Mouse (Mus musculus) thymus, adult 2 months (tissue): ENCODE results near the gene Pabpn1l. TPM values are rescaled to one million over a fixed set of nuclear protein-coding genes. Genes with fewer than 3 reads are reported as not detected.

Source experiments
- DNase-seq: peaks from one replicate; pipeline ENCODE4 v3.0.0; 2021
- H3K27ac ChIP-seq: fragments of 200-500 bp; 2 replicates; pipeline ENCODE4 v1.5.1; 2012; ENCODE audit warnings: low read length, control low read depth; ENCODE audit not compliant: control insufficient read depth, insufficient read depth
- H3K27me3 ChIP-seq: fragments of 200-500 bp; 2 replicates; pipeline ENCODE4 v1.6.1; 2012; ENCODE audit warnings: mild to moderate bottlenecking, low read length, moderate library complexity, mixed read lengths; ENCODE audit not compliant: control insufficient read depth, insufficient read depth
- H3K36me3 ChIP-seq: fragments of 200-500 bp; 2 replicates; pipeline ENCODE4 v1.6.1; 2012; ENCODE audit warnings: mild to moderate bottlenecking, low read length, moderate library complexity; ENCODE audit not compliant: control insufficient read depth, insufficient read depth
- H3K4me1 ChIP-seq: fragments of 200-500 bp; replicated peaks from 2 replicates; pipeline ENCODE4 v1.6.1; 2012; ENCODE audit warnings: low read length; ENCODE audit not compliant: control insufficient read depth, insufficient read depth
- H3K4me3 ChIP-seq: fragments of 200-500 bp; 2 replicates; pipeline ENCODE4 v1.5.1; 2012; ENCODE audit warnings: mild to moderate bottlenecking, low read length, control low read depth, moderate library complexity; ENCODE audit not compliant: control insufficient read depth, insufficient read depth
- CTCF ChIP-seq: fragments of 200-500 bp; IDR thresholded peaks from 2 replicates; pipeline ENCODE4 v1.5.1; 2012; ENCODE audit warnings: mild to moderate bottlenecking, control low read depth, low read length, moderate library complexity, borderline replicate concordance; ENCODE audit not compliant: control insufficient read depth, poor library complexity, insufficient read depth; ENCODE audit errors: extremely low read depth
- POLR2A ChIP-seq: fragments of 200-500 bp; IDR thresholded peaks from 2 replicates; pipeline ENCODE4 v1.6.1; 2012; ENCODE audit warnings: mild to moderate bottlenecking, low read length, control low read depth, moderate library complexity; ENCODE audit not compliant: control insufficient read depth, poor library complexity, insufficient read depth; ENCODE audit errors: extremely low read depth
- WGBS: fragments of 180-500 bp; shearing (Covaris S2); methylation state at CpG from one replicate; pipeline ENCODE4 v1.1.7; 2018; 5-methylcytosine and 5-hydroxymethylcytosine counted together
- polyA plus RNA-seq: library from polyadenylated mRNA; depleted of rRNA; stranded (reverse); fragments of >200 nt; gene quantifications from 2 replicates; pipeline ENCODE4 v1.2.3, GENCODE M21; 2012

The Pabpn1l gene
- polyA plus RNA-seq, 1 experiment, result 0.20 TPM

- TF ChIP-seq CTCF (no peak), POLR2A (no peak)
- DNase-seq, result no peak
- peaks cover 59% of the 10 kb centered on the region for H3K36me3 ChIP-seq
- H3K4me1 ChIP-seq, result no peaks in the 10 kb centered on the region
- no peak overlapping the region for H3K27ac ChIP-seq
- no peak overlapping the region for H3K4me3 ChIP-seq
- H3K27me3 ChIP-seq, result no peaks in the 10 kb centered on the region
- WGBS, result 97% methylated on average over 15 of the region's 15 CpGs
These were observed 18.9 kb upstream of the Pabpn1l start for GRCm38 (mm10) chr8:122641406-122641805.

GRCm38 (mm10) chr8:122640825-122641224 lies 18.3 kb upstream of the Pabpn1l start:
- H3K27me3 ChIP-seq, result no peaks in the 10 kb centered on the region
- no peak overlapping the region for H3K27ac ChIP-seq
- H3K4me3 ChIP-seq, result no peak overlapping the region
- H3K36me3 ChIP-seq, result peaks cover 56% of the 10 kb centered on the region
- WGBS, result 99% methylated on average over 4 of the region's 4 CpGs
- no peaks in the 10 kb centered on the region for H3K4me1 ChIP-seq
- no peak for TF ChIP-seq CTCF
- no peak for TF ChIP-seq POLR2A
- DNase-seq, result no peak

GRCm38 (mm10) chr8:122639521-122640248 lies 17.1 kb upstream of the Pabpn1l start:
- Histone ChIP-seq H3K27me3 (no peaks in the 10 kb centered on the region), H3K4me1 (no peaks in the 10 kb centered on the region), H3K27ac (no peak overlapping the region), H3K36me3 (peaks cover 57% of the 10 kb centered on the region), H3K4me3 (no peak overlapping the region)
- DNase-seq, result no peak
- no peak for TF ChIP-seq CTCF
- no peak for TF ChIP-seq POLR2A
- WGBS, result 91% methylated on average over 16 of the region's 16 CpGs

GRCm38 (mm10) chr8:122638601-122639000 lies 16.1 kb upstream of the Pabpn1l start:
- peaks cover 68% of the 10 kb centered on the region for H3K36me3 ChIP-seq
- no peak for DNase-seq
- no peak for TF ChIP-seq CTCF
- TF ChIP-seq POLR2A, result no peak
- no peak overlapping the region for H3K27ac ChIP-seq
- 88% methylated on average over 16 of the region's 16 CpGs for WGBS
- H3K27me3 ChIP-seq, result no peaks in the 10 kb centered on the region
- H3K4me1 ChIP-seq, result no peaks in the 10 kb centered on the region
- H3K4me3 ChIP-seq, result no peak overlapping the region

GRCm38 (mm10) chr8:122637230-122637629 lies 14.7 kb upstream of the Pabpn1l start:
- Histone ChIP-seq H3K4me3 (no peak overlapping the region), H3K4me1 (no peaks in the 10 kb centered on the region), H3K27me3 (no peaks in the 10 kb centered on the region), H3K27ac (no peak overlapping the region), H3K36me3 (peaks cover 67% of the 10 kb centered on the region)
- WGBS, result 97% methylated on average over 9 of the region's 9 CpGs
- TF ChIP-seq POLR2A, result no peak
- TF ChIP-seq CTCF, result no peak
- no peak for DNase-seq

GRCm38 (mm10) chr8:122636803-122637175 lies 14.2 kb upstream of the Pabpn1l start:
- Histone ChIP-seq H3K4me3 (no peak overlapping the region), H3K27ac (no peak overlapping the region), H3K36me3 (peaks cover 68% of the 10 kb centered on the region), H3K27me3 (no peaks in the 10 kb centered on the region), H3K4me1 (no peaks in the 10 kb centered on the region)
- no peak for DNase-seq
- WGBS, result 90% methylated on average over 9 of the region's 9 CpGs
- TF ChIP-seq POLR2A (no peak), CTCF (no peak)
